Mouse (Mus musculus): Measurements from ENCODE around the gene Syngr1. TPM values are rescaled to one million over a fixed set of nuclear protein-coding genes. Genes with fewer than 3 reads are reported as not detected.

Gene Syngr1
- polyA plus RNA-seq, 1 experiment from 2014 or later = 6.7 TPM

DNA sequence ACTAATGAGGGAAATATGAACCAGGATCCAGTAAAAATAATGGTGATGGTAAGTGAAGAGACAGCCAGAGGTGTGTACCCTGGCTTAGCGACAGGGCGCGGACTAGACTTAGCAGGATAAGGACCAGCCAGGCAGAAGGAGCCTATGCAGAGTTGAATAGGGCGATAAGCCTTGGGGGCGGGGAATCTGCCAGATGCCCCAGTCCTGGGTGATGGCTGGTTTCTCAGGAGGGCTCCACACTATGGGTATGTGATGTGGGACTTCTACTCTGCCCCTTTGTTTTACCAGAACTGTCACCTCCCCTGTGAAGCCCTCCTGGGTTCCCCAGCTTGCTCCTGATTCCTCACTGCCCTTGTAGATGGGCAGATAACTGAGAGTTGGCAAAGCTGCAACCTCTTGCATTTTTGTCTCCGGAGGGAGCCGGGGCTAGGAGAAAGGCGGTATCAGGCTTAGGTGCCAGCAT is 6.9 kb downstream of the Syngr1 start:
- whole genome bisulfite sequencing = 22% methylated on average over 8 of the region's 8 CpGs
- peak overlapping the region; percentile 73; the same call in 1 of the 2 replicates for H3K27ac ChIP-seq

DNA sequence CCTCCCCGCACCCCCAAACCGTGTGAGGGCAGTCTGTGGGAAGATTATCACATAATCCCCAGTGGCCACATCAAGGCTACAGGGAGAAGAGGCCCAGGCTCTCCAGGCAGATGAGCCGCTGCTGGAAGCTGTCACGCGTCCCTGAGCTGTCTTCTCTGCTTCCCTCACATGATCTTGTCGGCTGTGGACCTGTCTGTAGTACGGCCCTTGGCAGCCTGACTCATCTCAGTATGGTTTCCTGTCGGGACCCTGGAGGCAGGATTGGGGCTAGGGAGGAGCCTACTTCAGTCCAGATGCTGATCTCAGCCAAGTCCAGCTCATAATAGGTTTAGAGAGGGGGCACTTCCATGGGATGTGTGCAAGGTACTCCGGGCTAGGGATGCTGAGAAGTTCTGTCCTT is 7.7 kb downstream of the Syngr1 start:
- peak overlapping the region; percentile 26; the same call in 1 of the 2 replicates for H3K27ac ChIP-seq
- peaks cover 31% of the 10 kb centered on the region for H3K4me1 ChIP-seq
- no peak for DNase-seq (ENCODE audit: low spot score)
- peaks cover 82% of the 10 kb centered on the region for H3K27me3 ChIP-seq (ENCODE audit: insufficient read depth, poor library complexity, severe bottlenecking)
- no peaks in the 10 kb centered on the region for H3K36me3 ChIP-seq
- no peak overlapping the region for H3K4me3 ChIP-seq
- no peaks in the 10 kb centered on the region for H3K9me3 ChIP-seq
- 27% methylated on average over 9 of the region's 9 CpGs for WGBS

More for the DNA sequence above, 6.9 kb downstream of the Syngr1 start:
- H3K36me3 ChIP-seq = no peaks in the 10 kb centered on the region
- peak overlapping the region; percentile 37 for H3K4me3 ChIP-seq
- peaks cover 31% of the 10 kb centered on the region for H3K4me1 ChIP-seq
- DNase-seq (ENCODE audit: low spot score) = no peak
- H3K9me3 ChIP-seq = no peaks in the 10 kb centered on the region
- peaks cover 87% of the 10 kb centered on the region for H3K27me3 ChIP-seq (ENCODE audit: insufficient read depth, poor library complexity, severe bottlenecking)

DNA sequence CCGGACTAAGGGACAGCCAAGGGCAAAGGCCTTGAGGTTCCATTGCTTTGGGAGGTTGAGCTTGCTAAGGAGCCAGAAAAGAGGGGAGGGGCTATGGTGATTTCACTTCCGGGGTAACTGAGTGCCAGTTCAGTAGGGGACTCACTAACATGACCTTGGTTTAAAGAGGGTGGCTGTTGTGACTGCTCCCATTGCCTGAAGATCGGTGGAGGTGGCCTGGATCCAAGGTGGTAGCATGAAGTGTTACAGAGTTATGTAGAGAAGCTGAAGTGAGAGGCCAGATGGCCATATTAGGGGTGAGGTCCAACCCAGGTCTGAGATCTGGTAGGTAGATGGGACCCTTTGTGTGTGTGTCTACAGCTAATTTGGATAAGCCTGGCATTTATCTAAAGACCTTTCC is 8.3 kb downstream of the Syngr1 start:
- peaks cover 75% of the 10 kb centered on the region for H3K27me3 ChIP-seq (ENCODE audit: insufficient read depth, poor library complexity, severe bottlenecking)
- no peaks in the 10 kb centered on the region for H3K9me3 ChIP-seq
- H3K4me1 ChIP-seq = peaks cover 31% of the 10 kb centered on the region
- no peak overlapping the region for H3K4me3 ChIP-seq
- H3K27ac ChIP-seq = no peak overlapping the region
- no peak for DNase-seq (ENCODE audit: low spot score)
- WGBS = 68% methylated on average over 3 of the region's 3 CpGs
- no peaks in the 10 kb centered on the region for H3K36me3 ChIP-seq

DNA sequence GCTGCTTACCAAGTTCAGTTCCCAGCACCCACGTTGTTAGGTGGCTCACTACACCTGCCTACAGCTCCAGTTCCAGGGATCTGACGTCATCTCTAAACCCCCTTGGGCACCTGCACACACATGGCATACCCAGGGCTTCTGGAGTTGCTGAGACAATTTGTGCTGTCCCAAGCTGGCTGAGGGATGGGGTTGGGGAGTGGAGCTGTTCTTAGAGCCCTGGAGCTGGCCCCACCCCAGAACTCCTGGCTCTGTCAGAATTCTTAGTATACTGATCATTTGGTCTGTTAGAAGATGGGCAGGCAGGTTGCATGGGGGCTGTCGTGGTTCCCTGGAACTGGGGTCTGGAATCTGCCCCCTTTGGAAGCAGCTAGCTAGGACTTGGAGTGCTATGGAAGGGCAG is 9.1 kb downstream of the Syngr1 start:
- WGBS = 75% methylated on average over 3 of the region's 3 CpGs
- no peak for DNase-seq (ENCODE audit: low spot score)
- Histone ChIP-seq H3K4me1 (peaks cover 36% of the 10 kb centered on the region), H3K27me3 (ENCODE audit: insufficient read depth, poor library complexity, severe bottlenecking) (peaks cover 74% of the 10 kb centered on the region), H3K4me3 (no peak overlapping the region), H3K36me3 (no peaks in the 10 kb centered on the region), H3K9me3 (no peaks in the 10 kb centered on the region), H3K27ac (no peak overlapping the region)

DNA sequence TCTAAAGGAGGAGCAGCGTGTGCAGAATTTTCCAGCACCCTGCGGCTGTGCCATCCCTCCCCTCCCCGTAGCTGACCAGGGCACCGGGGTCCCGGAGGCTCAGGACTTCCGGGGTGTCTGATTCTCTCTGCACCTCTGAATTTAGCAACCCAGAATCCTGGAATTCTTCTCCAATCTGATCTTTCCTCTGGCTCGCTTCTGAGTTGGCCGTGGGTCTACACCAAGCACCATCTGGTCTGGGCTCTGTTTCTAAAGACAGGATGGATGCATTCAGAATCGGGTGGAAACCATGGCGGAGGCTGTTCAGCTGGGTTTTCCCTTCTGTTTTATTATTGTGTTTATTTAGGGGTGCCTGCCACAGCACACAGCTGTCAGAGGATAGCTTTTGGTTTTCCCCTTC is 9.7 kb downstream of the Syngr1 start:
- 80% methylated on average over 10 of the region's 10 CpGs for WGBS
- H3K36me3 ChIP-seq = no peaks in the 10 kb centered on the region
- DNase-seq (ENCODE audit: low spot score) = no peak
- no peak overlapping the region for H3K4me3 ChIP-seq
- H3K9me3 ChIP-seq = no peaks in the 10 kb centered on the region
- no peak overlapping the region for H3K27ac ChIP-seq
- H3K27me3 ChIP-seq (ENCODE audit: insufficient read depth, poor library complexity, severe bottlenecking) = peaks cover 67% of the 10 kb centered on the region
- peaks cover 43% of the 10 kb centered on the region for H3K4me1 ChIP-seq

DNA sequence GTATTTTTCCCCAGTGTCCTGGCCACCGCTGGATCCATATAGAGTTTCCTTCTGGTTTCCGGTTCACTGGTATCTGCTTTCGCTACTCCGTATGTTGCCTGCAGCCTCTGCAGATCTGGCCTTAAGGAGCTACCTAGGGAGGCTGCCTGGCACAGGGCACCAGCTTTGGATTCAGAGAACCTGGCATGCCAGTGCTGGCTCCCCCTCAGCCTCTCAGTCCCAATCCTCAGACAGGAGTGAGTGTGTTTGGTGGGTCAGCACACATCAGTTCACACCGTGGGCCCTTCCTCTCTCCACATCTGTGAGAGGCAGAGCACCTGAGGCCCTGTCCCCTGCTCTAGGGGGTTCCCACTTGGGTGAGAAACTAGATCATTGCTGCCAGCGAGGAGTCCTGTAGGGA is 10.4 kb downstream of the Syngr1 start:
- no peaks in the 10 kb centered on the region for H3K9me3 ChIP-seq
- WGBS = 68% methylated on average over 6 of the region's 6 CpGs
- H3K4me1 ChIP-seq = peaks cover 45% of the 10 kb centered on the region
- peaks cover 61% of the 10 kb centered on the region for H3K27me3 ChIP-seq (ENCODE audit: insufficient read depth, poor library complexity, severe bottlenecking)
- no peaks in the 10 kb centered on the region for H3K36me3 ChIP-seq
- no peak for DNase-seq (ENCODE audit: low spot score)
- H3K4me3 ChIP-seq = no peak overlapping the region
- H3K27ac ChIP-seq = no peak overlapping the region

DNA sequence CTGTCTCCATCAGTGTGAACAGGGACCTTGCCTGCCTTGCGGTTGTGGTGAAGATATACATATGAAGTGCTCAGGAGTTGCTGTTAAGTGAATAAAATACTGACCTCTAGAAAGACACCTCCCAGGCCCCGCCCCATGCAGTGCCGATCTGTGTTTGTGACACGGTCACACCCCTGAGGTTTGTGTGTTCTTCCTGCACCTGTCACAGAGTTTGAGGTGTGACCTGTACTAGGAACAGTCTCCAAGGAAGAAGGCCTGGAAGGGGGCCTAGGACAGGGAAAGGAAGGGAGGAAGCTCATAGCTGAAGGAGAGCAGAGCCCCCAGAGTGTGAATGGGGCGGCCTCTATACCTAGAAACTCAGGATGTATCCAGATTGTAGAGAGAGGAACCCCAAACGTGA is 11.4 kb downstream of the Syngr1 start:
- no peaks in the 10 kb centered on the region for H3K36me3 ChIP-seq
- H3K4me1 ChIP-seq = peaks cover 35% of the 10 kb centered on the region
- H3K27me3 ChIP-seq (ENCODE audit: insufficient read depth, poor library complexity, severe bottlenecking) = peaks cover 53% of the 10 kb centered on the region
- no peak overlapping the region for H3K4me3 ChIP-seq
- H3K9me3 ChIP-seq = no peaks in the 10 kb centered on the region
- H3K27ac ChIP-seq = no peak overlapping the region
- 73% methylated on average over 6 of the region's 6 CpGs for WGBS
- no peak for DNase-seq (ENCODE audit: low spot score)

DNA sequence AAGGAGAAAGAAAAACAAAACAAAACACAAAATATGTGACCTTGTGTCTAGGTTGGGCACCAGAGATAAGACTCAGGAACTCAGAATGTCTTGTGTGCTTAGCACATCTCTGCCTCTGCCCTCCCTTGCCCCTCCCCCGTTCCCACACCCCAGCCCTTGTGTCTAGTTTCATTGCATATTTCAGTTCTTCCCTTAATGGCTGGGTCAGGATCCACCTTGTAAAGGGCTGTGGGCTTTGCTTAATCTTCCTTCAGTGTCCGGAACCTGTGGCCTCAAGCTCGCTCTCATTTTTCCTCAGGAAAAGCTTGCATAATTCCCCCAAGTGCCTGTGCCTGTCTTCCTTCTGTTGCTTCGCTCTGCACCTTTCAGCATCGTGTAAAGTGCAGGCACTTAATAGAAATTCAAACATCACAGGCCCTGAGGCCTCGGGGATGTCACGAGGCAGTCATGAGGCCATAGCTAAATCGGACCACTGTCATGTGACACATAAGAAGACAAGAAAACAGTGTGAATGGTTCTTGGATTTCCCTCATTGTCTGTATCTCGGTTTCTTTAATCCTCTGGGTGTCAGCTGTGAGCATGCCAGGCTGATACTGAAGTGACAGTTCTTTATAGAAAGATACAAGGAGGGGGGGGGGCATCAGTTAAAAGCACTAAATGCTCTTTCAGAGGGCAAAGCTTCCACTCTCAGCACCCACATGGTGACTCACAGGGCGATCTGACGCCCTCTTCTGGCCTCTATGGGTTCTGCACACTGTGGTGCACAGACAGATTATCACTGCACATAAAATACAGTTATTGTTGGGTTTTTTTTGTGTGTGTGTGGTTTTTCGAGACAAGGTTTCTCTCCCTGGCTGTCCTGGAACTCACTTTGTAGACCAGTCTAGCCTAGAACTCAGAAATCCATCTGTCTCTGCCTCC is 14.6 kb downstream of the Syngr1 start:
- WGBS = 56% methylated on average over 12 of the region's 12 CpGs
- Histone ChIP-seq H3K9me3 (no peaks in the 10 kb centered on the region), H3K4me3 (no peak overlapping the region), H3K36me3 (no peaks in the 10 kb centered on the region), H3K4me1 (peaks cover 14% of the 10 kb centered on the region), H3K27me3 (ENCODE audit: insufficient read depth, poor library complexity, severe bottlenecking) (peaks cover 25% of the 10 kb centered on the region), H3K27ac (peak overlapping the region; percentile 42; the same call in 1 of the 2 replicates)
- no peak for DNase-seq (ENCODE audit: low spot score)

DNA sequence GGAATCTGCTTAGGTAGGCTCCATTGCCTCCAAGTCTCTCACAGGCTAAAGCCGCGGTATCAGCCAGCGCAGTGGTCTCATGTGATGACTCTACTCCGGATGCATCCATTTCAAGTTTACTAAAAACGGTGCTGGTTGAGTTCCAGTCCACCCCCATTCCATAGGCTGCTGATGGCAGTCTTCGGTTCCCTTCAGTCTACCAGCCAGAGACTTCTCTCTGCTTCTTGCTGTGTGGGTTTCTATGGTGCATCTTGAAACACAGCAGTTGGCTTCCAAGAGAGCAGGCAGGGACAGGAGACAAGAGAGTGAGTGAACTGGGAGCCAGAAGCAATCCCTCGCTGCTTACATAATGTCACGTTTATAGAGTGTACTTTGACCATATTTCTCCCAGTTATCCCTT is 16.0 kb downstream of the Syngr1 start:
- DNase-seq (ENCODE audit: low spot score) = no peak

DNA sequence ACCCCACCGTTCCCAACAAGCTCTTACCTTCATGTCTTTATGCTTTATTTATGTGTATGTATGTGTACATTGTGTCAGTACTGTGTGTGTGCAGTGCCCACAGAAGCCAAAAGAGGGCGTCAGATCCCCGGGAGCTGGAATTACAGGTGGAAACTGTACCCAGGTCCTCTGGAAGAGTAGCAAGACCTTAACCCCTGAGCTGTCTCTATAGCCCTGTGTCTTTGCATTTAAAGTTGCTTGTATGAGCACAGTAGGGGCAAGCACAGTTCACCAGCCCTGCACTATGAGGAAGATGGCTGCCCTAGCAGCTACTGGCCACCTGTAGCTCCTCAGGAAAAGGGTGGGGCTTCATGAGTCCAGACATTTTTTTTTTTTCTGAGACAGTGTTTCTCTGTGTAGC is 16.4 kb downstream of the Syngr1 start:
- 82% methylated on average over 3 of the region's 3 CpGs for WGBS
- no peak for DNase-seq (ENCODE audit: low spot score)
- Histone ChIP-seq H3K27me3 (ENCODE audit: insufficient read depth, poor library complexity, severe bottlenecking) (peaks cover 7% of the 10 kb centered on the region; the same call in 1 of the 2 replicates), H3K27ac (no peak overlapping the region), H3K9me3 (no peaks in the 10 kb centered on the region), H3K4me1 (peaks cover 14% of the 10 kb centered on the region), H3K36me3 (no peaks in the 10 kb centered on the region), H3K4me3 (no peak overlapping the region)

More for the DNA sequence above, 16.0 kb downstream of the Syngr1 start:
- H3K36me3 ChIP-seq = no peaks in the 10 kb centered on the region
- no peaks in the 10 kb centered on the region for H3K9me3 ChIP-seq
- H3K4me3 ChIP-seq = no peak overlapping the region
- H3K4me1 ChIP-seq = peaks cover 14% of the 10 kb centered on the region
- no peak overlapping the region for H3K27ac ChIP-seq
- peaks cover 11% of the 10 kb centered on the region; the same call in 1 of the 2 replicates for H3K27me3 ChIP-seq (ENCODE audit: insufficient read depth, poor library complexity, severe bottlenecking)
- 89% methylated on average over 8 of the region's 8 CpGs for WGBS

DNA sequence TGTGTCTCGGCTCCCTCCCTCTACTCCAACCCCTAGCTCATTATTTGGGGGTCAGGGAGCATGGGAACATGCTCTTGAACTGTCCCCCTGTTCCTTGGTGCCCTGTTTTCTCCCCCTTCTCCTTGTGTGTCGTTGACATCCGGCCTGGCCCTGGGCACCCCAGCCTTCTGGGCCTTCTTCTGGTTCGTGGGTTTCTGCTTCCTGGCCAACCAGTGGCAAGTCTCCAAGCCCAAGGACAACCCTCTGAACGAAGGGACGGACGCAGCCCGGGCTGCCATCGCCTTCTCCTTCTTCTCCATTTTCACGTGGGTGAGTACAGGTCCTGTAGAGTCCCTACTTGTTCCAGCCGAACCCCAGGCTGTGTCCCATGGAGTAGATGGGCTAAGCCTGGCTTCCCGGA is 20.3 kb downstream of the Syngr1 start:
- Histone ChIP-seq H3K4me1 (peaks cover 9% of the 10 kb centered on the region), H3K4me3 (no peak overlapping the region), H3K27ac (no peak overlapping the region), H3K36me3 (no peaks in the 10 kb centered on the region), H3K27me3 (ENCODE audit: insufficient read depth, poor library complexity, severe bottlenecking) (no peaks in the 10 kb centered on the region), H3K9me3 (no peaks in the 10 kb centered on the region)
- 82% methylated on average over 12 of the region's 12 CpGs for WGBS
- no peak for DNase-seq (ENCODE audit: low spot score)

DNA sequence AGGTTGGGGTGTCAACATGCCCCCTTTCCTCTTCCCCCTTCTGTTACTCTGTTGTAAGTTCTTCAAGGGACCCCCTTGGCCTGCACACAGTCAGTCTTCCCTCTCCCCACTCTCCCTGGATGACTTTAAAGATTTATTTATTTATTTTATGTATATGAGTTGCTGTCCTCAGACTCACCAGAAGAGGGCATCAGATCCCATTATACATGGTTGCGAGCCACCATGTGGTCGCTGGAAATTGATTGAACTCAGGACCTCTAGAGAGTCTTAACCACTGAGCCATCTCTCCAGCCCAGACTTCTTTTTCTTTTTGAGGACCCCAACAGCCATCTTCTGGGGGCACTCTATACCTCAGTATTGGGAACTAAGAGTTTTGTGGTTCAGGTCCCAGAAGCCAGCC is 21.4 kb downstream of the Syngr1 start:
- no peaks in the 10 kb centered on the region for H3K36me3 ChIP-seq
- peaks cover 19% of the 10 kb centered on the region for H3K4me1 ChIP-seq
- H3K9me3 ChIP-seq = no peaks in the 10 kb centered on the region
- 37% methylated on average over 2 of the region's 2 CpGs for WGBS
- H3K4me3 ChIP-seq = no peak overlapping the region
- H3K27me3 ChIP-seq (ENCODE audit: insufficient read depth, poor library complexity, severe bottlenecking) = no peaks in the 10 kb centered on the region; the same call in 1 of the 2 replicates
- DNase-seq (ENCODE audit: low spot score) = no peak
- H3K27ac ChIP-seq = no peak overlapping the region

DNA sequence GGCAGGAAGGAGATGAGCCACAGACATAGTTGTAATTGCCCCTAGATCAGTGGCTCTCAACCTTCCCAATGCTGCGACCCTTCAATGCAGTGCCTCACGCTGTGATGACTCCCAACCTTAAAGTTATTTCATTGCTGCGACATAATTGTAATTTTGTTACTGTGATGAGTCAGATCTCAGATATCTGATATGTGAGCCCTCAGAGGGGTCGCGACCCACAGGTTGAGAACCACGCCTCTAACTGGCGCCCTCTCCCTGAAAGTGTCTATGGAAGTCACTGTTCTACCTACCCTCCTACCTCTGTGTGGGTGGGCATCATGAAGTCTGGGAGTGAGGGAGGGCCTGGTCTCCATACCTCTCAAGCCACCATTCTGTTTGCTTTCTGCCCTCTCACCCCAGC is 23.3 kb downstream of the Syngr1 start:
- Histone ChIP-seq H3K27me3 (ENCODE audit: insufficient read depth, poor library complexity, severe bottlenecking) (no peaks in the 10 kb centered on the region; the same call in 1 of the 2 replicates), H3K36me3 (no peaks in the 10 kb centered on the region), H3K4me1 (peaks cover 19% of the 10 kb centered on the region), H3K27ac (0 out of 2 replicates have a peak overlapping the region, but pooled peaks have one; percentile 42), H3K9me3 (no peaks in the 10 kb centered on the region), H3K4me3 (no peak overlapping the region)
- no peak for DNase-seq (ENCODE audit: low spot score)
- WGBS = 86% methylated on average over 7 of the region's 7 CpGs

Measured in heart, embryonic 10.5 days (tissue).